19 mouse cellular contexts compared by ENCODE assay signal in the genomic region with DNA sequence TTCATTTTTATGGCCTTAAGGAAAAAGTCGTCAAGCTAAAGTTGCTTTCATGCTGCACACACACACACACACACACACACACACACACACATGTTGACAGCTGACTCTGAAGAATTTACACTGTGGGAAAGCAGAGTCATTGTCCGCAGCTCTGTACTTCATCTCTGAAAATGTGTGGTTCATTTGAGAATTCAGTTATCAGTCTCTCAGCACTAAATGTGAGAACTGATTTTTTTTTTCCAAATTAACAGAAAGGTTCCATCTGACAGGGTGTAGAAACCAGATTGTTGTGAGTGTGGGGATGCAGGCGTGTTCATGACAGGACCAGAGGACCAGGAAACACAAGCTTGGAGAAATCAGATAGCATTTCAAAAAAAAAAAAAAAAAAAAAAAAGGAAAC.
DNase-seq lines count a peak whose midpoint lies in the region; ATAC-seq and TF ChIP-seq lines count a peak whose summit lies in the region.
"Had no signal": no experiment of that assay in that cellular context is flagged by ENCODE, and none has a peak within 500 bp of the region (broad histone marks: within the 10 kb centered on the region; RNA-seq: fewer than 3 reads in every experiment).

No protein-coding gene starts in this region.

- TF ChIP-seq POLR2A in myocyte (IDR thresholded peaks at IDR 0.05; ENCODE audit: insufficient read length, low read depth), result no peak

- 35% methylated on average over 3 of the region's 3 CpGs for WGBS in embryonic facial prominence, embryonic 12.5 days
- WGBS in embryonic facial prominence, embryonic 10.5 days, result 61% methylated on average over 3 of the region's 3 CpGs
- WGBS in forebrain, postnatal 0 days, result 38% methylated on average over 3 of the region's 3 CpGs
- 65% methylated on average over 3 of the region's 3 CpGs for WGBS in forebrain, embryonic 13.5 days

- H3K27me3 ChIP-seq in embryonic facial prominence, embryonic 12.5 days, result no peaks in the 10 kb centered on the region
- H3K27me3 ChIP-seq in embryonic facial prominence, embryonic 10.5 days (replicated peaks; ENCODE audit: low read depth, poor library complexity, severe bottlenecking), result no peaks in the 10 kb centered on the region
- no peaks in the 10 kb centered on the region for H3K27me3 ChIP-seq in forebrain, postnatal 0 days (ENCODE audit: insufficient read depth, low read length)
- no peaks in the 10 kb centered on the region for H3K27me3 ChIP-seq in forebrain, embryonic 13.5 days
- no peaks in the 10 kb centered on the region for H3K27me3 ChIP-seq in myocyte (ENCODE audit: control insufficient read depth, insufficient read depth, insufficient read length)
- H3K27me3 ChIP-seq: embryonic facial prominence, embryonic 15.5 days; hindbrain, embryonic 15.5 days had no signal

- 0 out of 2 replicates have a peak overlapping the region, but pooled peaks have one; percentile 41 for H3K27ac ChIP-seq in embryonic facial prominence, embryonic 12.5 days
- no peak overlapping the region; the same call in 1 of the 2 replicates for H3K27ac ChIP-seq in embryonic facial prominence, embryonic 10.5 days (replicated peaks)
- H3K27ac ChIP-seq in forebrain, postnatal 0 days (ENCODE audit: low read depth, low read length), result no peak overlapping the region
- no peak overlapping the region for H3K27ac ChIP-seq in forebrain, embryonic 13.5 days
- H3K27ac ChIP-seq: embryonic facial prominence, embryonic 15.5 days; heart, embryonic 10.5 days; hindbrain, embryonic 15.5 days had no signal

- H3K36me3 ChIP-seq in embryonic facial prominence, embryonic 12.5 days, result no peaks in the 10 kb centered on the region
- H3K36me3 ChIP-seq in embryonic facial prominence, embryonic 10.5 days (replicated peaks), result peaks cover 11% of the 10 kb centered on the region
- no peaks in the 10 kb centered on the region for H3K36me3 ChIP-seq in forebrain, postnatal 0 days (ENCODE audit: insufficient read depth)
- no peaks in the 10 kb centered on the region for H3K36me3 ChIP-seq in forebrain, embryonic 13.5 days (ENCODE audit: poor library complexity, severe bottlenecking)
- H3K36me3 ChIP-seq in myocyte (ENCODE audit: control insufficient read depth, insufficient read depth), result peaks cover 12% of the 10 kb centered on the region
- H3K36me3 ChIP-seq: embryonic facial prominence, embryonic 15.5 days; heart, embryonic 10.5 days; hindbrain, embryonic 15.5 days had no signal

- intact Hi-C loops in left cerebral cortex, postnatal 14 days (cut with DNase I), result no loop called here

- no peak overlapping the region for H3ac ChIP-seq in myocyte (ENCODE audit: control insufficient read depth, insufficient read length)

- H3K9me3 ChIP-seq in embryonic facial prominence, embryonic 12.5 days, result no peaks in the 10 kb centered on the region
- no peaks in the 10 kb centered on the region for H3K9me3 ChIP-seq in embryonic facial prominence, embryonic 10.5 days
- no peaks in the 10 kb centered on the region for H3K9me3 ChIP-seq in forebrain, postnatal 0 days (ENCODE audit: low read length)
- H3K9me3 ChIP-seq in forebrain, embryonic 13.5 days (replicated peaks), result no peaks in the 10 kb centered on the region
- H3K9me3 ChIP-seq: embryonic facial prominence, embryonic 15.5 days; heart, embryonic 10.5 days; hindbrain, embryonic 15.5 days had no signal

- no peak overlapping the region for H3K4me2 ChIP-seq in embryonic facial prominence, embryonic 12.5 days (replicated peaks)
- no peak overlapping the region for H3K4me2 ChIP-seq in forebrain, postnatal 0 days (ENCODE audit: low read depth)
- no peak overlapping the region for H3K4me2 ChIP-seq in forebrain, embryonic 13.5 days
- H3K4me2 ChIP-seq in myocyte (ENCODE audit: low read depth), result peak overlapping the region; percentile 61
- H3K4me2 ChIP-seq: embryonic facial prominence, embryonic 15.5 days; hindbrain, embryonic 15.5 days had no signal

- TF ChIP-seq CTCF in forebrain, postnatal 0 days (IDR thresholded peaks at IDR 0.05; ENCODE audit: low read depth), result no peak

- DNase-seq in embryonic facial prominence, embryonic 10.5 days (ENCODE audit: low spot score), result no peak
- DNase-seq in forebrain, postnatal 0 days, result peak; percentile 37
- DNase-seq in 416B (ENCODE audit: low read depth), result peak; percentile 47
- DNase-seq in left cerebral cortex, postnatal 14 days (ENCODE audit: low spot score in 2 of 2), result no peak
- DNase-seq: adrenal gland, postnatal 10 days; cerebellum, adult 18-20 months; cerebellum, adult 9-11 months; cerebellum, postnatal 36 days; gastrocnemius, postnatal 36 days; heart, adult 11 months; heart, postnatal 36 days; kidney, adult 8-10 months had no signal

- no peak overlapping the region for H3K9ac ChIP-seq in embryonic facial prominence, embryonic 12.5 days
- no peak overlapping the region for H3K9ac ChIP-seq in forebrain, postnatal 0 days
- H3K9ac ChIP-seq in forebrain, embryonic 13.5 days, result no peak overlapping the region
- H3K9ac ChIP-seq: embryonic facial prominence, embryonic 15.5 days; hindbrain, embryonic 15.5 days had no signal

- no peak overlapping the region for H3K4me3 ChIP-seq in embryonic facial prominence, embryonic 12.5 days
- H3K4me3 ChIP-seq in embryonic facial prominence, embryonic 10.5 days, result no peak overlapping the region
- H3K4me3 ChIP-seq in forebrain, postnatal 0 days (ENCODE audit: low read depth, low read length), result no peak overlapping the region
- H3K4me3 ChIP-seq in forebrain, embryonic 13.5 days, result no peak overlapping the region
- H3K4me3 ChIP-seq in myocyte, result no peak overlapping the region
- H3K4me3 ChIP-seq: embryonic facial prominence, embryonic 15.5 days; heart, embryonic 10.5 days; hindbrain, embryonic 15.5 days had no signal

- ATAC-seq in embryonic facial prominence, embryonic 12.5 days (ENCODE audit: insufficient number of reproducible peaks, insufficient read depth, low FRiP score, low TSS enrichment), result no peak
- peak; percentile 69 for ATAC-seq in forebrain, postnatal 0 days
- no peak; the same call in 1 of the 2 replicates for ATAC-seq in forebrain, embryonic 13.5 days
- ATAC-seq: intestine, embryonic 16.5 days had no signal

- H3K4me1 ChIP-seq in embryonic facial prominence, embryonic 12.5 days, result peaks cover 12% of the 10 kb centered on the region
- H3K4me1 ChIP-seq in embryonic facial prominence, embryonic 10.5 days, result peaks cover 35% of the 10 kb centered on the region
- H3K4me1 ChIP-seq in forebrain, postnatal 0 days (ENCODE audit: insufficient read depth), result peaks cover 6% of the 10 kb centered on the region; the same call in 1 of the 2 replicates
- peaks cover 14% of the 10 kb centered on the region for H3K4me1 ChIP-seq in forebrain, embryonic 13.5 days
- H3K4me1 ChIP-seq: hindbrain, embryonic 15.5 days had no signal

- H3K79me2 ChIP-seq in myocyte (ENCODE audit: control insufficient read depth, insufficient read depth), result no peaks in the 10 kb centered on the region

TF ChIP-seq in myocyte, 11 proteins besides CTCF, POLR2A, EP300 and RAD21:
- TF ChIP-seq SRF (IDR thresholded peaks at IDR 0.05; ENCODE audit: control insufficient read depth, insufficient read length, low read depth) (no peak), MYOG (IDR thresholded peaks at IDR 0.05; ENCODE audit: control insufficient read depth in 1 of 3, insufficient read depth in 1 of 3, insufficient read length in 2 of 3, low read depth in 2 of 3) (peak in 1 of 3 experiments; percentile 22), USF1 (IDR thresholded peaks at IDR 0.05; ENCODE audit: low read depth) (no peak), MYOD1 (IDR thresholded peaks at IDR 0.05; ENCODE audit: control insufficient read depth in 1 of 3, insufficient read length in 2 of 3, low read depth in 2 of 3) (peak in 1 of 3 experiments; percentile 56), CEBPB (IDR thresholded peaks at IDR 0.05; ENCODE audit: insufficient read depth, poor library complexity, severe bottlenecking) (no peak), REST (IDR thresholded peaks at IDR 0.05; ENCODE audit: insufficient read depth, insufficient read length) (no peak), MAX (IDR thresholded peaks at IDR 0.05; ENCODE audit: low read depth) (no peak), TCF12 (IDR thresholded peaks at IDR 0.05; ENCODE audit: insufficient read depth, poor library complexity, severe bottlenecking) (peak; percentile 6)

Comparison
In these comparisons a context has a peak if more than half of its experiments do, and no peak if none do; other contexts are left out.
1. DNase-seq: peak in forebrain, postnatal 0 days (single experiment) and 416B (single experiment); none in embryonic facial prominence, embryonic 10.5 days (single experiment) and left cerebral cortex, postnatal 14 days (0 of 2).